Mouse (Mus musculus) heart, postnatal 4 days (tissue): ENCODE measurements around the gene Ywhab. TPM values are rescaled to one million over a fixed set of nuclear protein-coding genes. Genes with fewer than 3 reads are reported as not detected.

Experiments used
- DNase-seq: peaks from one replicate; pipeline ENCODE4 v3.0.0; 2021
- total RNA-seq, 2 experiments: library from RNA; stranded (reverse); gene quantifications; 2 replicates each; pipeline ENCODE4 v1.2.3; 2021

Gene Ywhab
- 100 to 1,000 TPM; 153 to 157 TPM for total RNA-seq

GRCm38 (mm10) chr2:163994654-163994976, at the start of gene Ywhab:
Gene Ywhab, plus strand, starts transcription at chr2:163994960.
- DNase-seq: peak; percentile 94

- DNase-seq: peak; percentile 34
Observed at GRCm38 (mm10) chr2:163946221-163946620, 48.5 kb upstream of the Ywhab start.

DNA sequence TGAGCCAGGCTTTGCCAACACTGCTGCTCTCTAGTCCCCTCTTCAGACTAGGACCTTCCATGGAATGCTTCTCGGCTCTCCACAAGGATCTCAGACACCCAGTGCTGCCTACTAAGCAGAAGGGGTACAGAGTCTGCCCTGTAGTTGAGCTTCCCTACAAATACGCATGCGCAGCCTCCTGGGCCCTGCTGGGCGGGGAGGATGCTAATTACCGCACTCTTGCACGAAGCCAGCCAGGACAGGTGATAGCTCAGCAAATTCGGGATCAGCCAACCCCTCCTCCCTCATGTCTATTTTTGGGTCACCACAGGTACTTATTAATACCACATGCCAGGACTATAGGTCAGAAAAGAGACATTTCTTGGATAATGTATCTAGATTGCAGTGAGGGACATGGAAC, 46.8 kb upstream of the Ywhab start:
- DNase-seq: no peak

DNA sequence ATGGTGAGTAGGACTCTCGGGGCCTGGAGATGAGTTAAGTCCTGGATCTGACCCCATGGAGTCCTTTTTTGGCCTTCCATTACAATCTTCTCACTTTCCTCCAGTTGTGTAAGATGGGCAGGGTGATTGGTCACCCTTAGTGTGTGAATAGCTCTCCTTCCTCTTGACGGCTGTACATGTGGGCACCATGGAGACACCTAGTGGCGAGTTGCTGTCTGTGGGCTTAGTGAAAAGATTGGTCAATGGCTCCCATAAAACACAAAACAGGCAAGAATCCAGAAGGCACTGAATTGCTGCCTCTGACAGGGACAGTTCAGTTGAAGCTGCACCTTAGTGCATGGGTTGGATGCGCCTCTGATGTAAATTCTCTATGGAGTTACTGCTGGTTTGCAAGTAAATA, 43.0 kb upstream of the Ywhab start:
- peak; percentile 72 for DNase-seq

- no peak for DNase-seq
Observed at GRCm38 (mm10) chr2:163953622-163954310, 41.0 kb upstream of the Ywhab start.

- DNase-seq: no peak
Observed at GRCm38 (mm10) chr2:163964606-163965560, 29.9 kb upstream of the Ywhab start.

GRCm38 (mm10) chr2:163965706-163966105, 29.1 kb upstream of the Ywhab start:
- no peak for DNase-seq

GRCm38 (mm10) chr2:163968581-163968980, 26.2 kb upstream of the Ywhab start:
- peak; percentile 71 for DNase-seq

DNA sequence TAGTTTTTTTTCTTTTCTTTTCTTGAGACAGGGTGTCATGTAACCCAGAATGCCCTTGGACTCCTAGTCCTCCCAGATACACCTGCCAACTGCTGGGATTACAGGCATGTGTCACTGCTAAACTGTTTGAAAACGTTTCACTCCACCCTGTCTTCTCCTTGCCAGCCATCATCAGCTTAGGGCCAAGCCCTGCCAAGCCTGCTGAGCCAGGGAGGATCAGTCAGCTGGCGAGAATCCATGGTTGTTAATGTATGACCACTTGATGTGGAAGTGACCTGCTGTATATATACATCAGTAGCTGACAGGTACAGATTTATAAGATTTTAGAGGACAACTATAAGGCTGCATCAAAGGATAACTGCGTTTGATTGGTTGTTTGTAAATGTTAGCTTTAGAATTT, 24.4 kb upstream of the Ywhab start:
- DNase-seq: no peak

GRCm38 (mm10) chr2:163974056-163974455, 20.7 kb upstream of the Ywhab start:
- DNase-seq: no peak

DNA sequence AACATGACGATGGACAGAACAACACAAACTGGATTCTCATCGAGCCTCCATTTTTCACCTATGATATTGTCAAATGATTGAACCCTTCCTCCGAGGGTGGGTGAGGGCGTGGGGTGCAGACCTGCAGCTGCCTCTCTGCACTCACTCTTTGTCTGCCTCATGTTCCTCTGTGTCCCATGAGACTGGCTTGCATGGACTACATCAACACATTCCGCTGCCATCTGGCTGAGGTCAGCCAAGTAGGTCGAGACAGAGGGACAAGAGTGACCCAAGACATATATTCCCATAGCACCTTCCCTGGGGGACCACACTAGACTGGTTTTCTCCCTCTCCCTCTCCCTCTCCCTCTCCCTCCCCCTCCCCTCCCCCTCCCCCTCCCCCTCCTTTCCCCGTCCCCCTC, 18.3 kb upstream of the Ywhab start:
- DNase-seq: no peak

DNA sequence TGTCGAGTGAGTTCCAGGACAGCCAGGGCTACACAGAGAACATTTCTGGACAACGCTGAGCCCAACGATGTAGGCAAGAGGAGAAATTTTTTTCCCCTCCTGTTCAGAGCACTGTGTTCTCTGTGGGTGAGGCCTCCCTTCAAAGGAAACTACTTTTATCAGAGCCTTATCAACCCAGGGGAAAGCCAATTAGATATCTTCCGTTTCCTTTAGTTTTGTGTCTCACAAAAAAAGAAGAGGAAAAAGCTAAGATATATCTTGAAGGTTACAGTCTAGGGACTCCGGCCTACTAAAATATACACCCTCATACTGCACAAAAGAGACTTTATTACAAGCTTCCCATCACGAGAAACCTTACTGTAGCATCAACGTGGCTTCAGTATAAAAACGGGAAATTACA, 7.5 kb upstream of the Ywhab start:
- no peak for DNase-seq

DNA sequence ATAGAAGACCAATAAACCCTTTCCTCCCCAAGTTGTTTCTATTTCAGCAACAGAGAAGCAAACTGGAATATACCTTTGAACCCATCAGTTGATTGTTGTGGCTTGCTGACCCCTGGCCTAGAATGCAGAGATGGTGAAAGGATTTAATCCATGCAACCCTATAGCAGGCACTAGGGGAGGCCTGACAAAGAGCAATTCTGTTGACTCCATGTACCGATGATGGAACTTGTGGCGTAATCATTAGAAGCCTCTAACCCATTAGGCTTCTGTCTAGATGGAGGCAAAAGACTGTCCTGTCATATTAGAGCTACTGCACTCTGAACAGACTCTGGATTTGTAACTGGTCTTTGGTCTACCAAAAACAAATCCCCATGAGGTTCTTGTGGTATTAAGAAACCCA, 1.9 kb upstream of the Ywhab start:
- DNase-seq: no peak

DNA sequence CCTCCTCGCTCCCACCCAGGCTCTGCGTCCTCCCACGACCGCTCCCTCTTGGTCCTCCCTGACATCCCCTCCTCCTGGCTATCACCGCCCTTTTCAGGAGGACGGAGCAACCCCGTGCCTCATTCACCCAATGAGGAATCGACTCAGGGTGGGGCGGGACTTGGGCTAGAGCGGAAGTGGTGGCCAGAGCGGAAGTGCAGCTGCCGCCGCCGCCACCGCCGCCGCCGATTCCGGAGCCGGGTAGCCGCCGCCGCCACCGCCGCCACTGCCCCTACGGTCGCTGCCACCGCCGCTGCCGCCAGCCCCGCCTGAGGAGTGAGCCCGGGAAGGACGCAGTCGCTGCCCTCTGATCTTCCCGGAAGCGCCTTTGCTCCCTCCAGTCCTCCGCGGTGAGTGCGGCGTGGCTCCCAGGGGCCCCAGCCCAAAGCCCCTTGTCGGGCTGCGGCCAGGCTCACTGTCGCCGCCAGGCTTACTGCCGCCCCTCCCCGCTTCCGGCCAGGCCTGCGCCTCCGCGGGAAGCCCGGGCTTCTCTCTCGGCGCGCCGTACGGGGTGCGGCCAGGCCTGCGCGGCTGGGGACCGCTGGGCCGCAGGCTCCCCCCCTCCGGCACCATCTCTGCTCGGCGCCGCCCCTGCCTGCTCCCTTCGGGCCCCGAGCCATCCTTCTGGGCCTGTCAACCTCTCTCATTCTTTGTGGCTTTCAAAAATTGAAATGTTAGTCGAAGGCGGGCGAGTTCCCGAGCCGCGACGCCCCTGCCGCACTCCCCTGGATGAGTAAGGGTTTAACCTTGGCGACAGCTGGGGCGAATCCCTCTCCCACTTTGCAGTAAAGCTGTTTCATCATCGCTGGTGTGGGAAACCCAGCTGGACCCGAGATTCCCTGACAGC, 460 bp downstream of the Ywhab start:
- peak; percentile 72 for DNase-seq

GRCm38 (mm10) chr2:163996275-163996674, 1.5 kb downstream of the Ywhab start:
- no peak for DNase-seq

DNA sequence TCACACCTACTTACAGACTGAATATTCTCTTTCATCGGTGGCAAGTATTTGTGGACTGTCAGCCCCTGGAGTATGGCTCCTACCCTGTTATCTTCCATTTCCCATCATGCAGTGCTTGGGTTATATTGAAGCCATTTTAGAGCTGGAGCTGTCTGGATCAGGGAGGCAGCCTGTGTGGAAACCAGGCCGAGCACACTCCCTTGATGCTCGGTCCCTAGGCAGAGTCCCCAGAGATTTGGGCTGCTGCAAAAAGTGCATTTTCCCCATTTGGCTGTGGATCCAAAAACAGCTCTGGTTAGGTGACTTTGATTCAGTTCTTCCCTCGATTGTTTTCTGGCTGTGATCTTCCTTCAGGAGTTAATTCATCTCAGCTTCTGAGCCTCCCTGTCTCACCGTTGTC, 2.1 kb downstream of the Ywhab start:
- no peak for DNase-seq

DNA sequence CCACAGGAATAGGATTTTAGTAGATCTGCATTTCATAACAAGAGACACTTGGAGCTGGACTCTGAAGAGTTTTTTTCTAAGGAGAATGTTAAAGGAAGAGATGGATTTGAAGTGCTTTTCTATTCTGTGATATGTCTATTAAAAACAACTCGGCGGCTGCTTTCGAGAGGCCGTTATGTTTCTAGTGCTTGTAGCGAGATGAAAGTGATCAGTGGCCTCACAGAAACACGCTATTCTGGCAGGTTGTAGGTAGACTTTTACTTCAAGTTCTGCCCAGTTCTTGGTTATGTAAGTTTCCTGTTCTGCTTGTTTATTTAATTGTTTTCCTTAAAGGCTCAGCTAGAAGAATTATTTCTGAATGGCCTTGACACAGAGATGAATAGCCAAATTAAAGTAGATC, 4.2 kb downstream of the Ywhab start:
- DNase-seq: no peak

GRCm38 (mm10) chr2:164002637-164003036, 7.9 kb downstream of the Ywhab start:
- DNase-seq: no peak

- no peak for DNase-seq
Observed at GRCm38 (mm10) chr2:164004503-164004902, 9.7 kb downstream of the Ywhab start.

DNA sequence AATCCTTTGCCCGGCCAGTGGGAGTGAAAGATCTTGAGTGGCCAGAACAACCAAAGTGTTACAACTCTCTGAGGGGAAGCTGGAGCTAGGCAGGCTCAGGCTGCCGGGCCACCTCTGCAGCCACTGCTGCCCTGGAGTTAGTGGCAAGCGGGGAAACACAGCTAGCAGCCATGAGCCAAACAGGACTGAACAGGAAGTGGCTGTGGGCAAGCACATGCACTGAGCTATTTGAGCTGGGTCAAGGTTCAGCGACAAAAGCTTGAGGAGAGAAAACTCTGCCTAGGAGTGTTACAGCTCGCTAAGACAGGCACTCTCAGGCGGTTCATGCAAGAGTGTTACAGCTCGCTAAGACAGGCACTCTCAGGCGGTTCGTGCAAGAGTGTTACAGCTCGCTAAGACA, 12.2 kb downstream of the Ywhab start:
- DNase-seq: no peak

- no peak for DNase-seq
Observed at GRCm38 (mm10) chr2:164007547-164007946, 12.8 kb downstream of the Ywhab start.

DNA sequence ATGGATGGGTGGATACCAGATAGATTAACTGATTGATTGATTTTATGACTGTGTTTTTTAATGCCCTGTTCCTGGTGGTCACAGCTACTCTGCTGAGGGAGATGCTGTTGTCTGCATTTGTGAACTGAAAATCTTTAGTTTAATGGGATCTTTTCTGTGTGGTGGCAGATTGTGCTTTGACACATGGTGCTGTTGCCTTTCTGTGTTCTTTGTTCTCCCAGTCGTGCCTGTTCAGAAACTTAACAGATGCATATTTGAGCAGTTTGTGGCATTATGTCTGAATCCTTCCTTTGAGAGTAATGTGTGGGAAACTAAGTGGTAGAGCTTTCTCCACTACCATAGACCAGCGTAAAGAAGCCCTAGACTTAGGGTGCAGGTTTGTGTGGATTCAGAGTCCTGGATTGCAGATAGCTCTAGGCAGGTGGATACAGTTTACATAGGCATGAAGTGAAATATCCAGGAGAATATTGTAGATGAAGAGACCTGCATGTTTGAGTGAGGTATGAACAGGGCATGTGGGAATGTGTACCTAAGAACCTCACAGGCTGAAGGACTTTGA, 13.3 kb downstream of the Ywhab start:
- no peak for DNase-seq

- DNase-seq: no peak
Observed at GRCm38 (mm10) chr2:164009227-164009626, 14.5 kb downstream of the Ywhab start.
